8 mouse cellular contexts compared by ENCODE assay signal in genomic region chr9:68888670-68889069, GRCm38 (mm10).
DNase-seq lines count a peak whose midpoint lies in the region; ATAC-seq lines count a peak whose summit lies in the region.

No protein-coding gene starts in this region.

- H3K4me3 ChIP-seq in midbrain, embryonic 15.5 days: no peak overlapping the region
- H3K4me3 ChIP-seq in midbrain, embryonic 11.5 days (ENCODE audit: low read depth, low read length): no peak overlapping the region
- no peak overlapping the region for H3K4me3 ChIP-seq in heart, embryonic 15.5 days

- 32% methylated on average over 8 of the region's 8 CpGs for WGBS in midbrain, embryonic 15.5 days
- WGBS in midbrain, embryonic 11.5 days: 69% methylated on average over 8 of the region's 8 CpGs
- 47% methylated on average over 8 of the region's 8 CpGs for WGBS in heart, embryonic 15.5 days

- peak; percentile 72 for DNase-seq in adrenal gland, postnatal 14 days
- DNase-seq in adrenal gland, adult 8-10 months: no peak
- no peak for DNase-seq in midbrain, embryonic 11.5 days (ENCODE audit: low spot score, missing footprints)
- DNase-seq in kidney, postnatal 4 days: peak; percentile 86 to 90
- DNase-seq in ovary, adult 18-20 months (ENCODE audit: low spot score): peak; percentile 28
- no peak for DNase-seq in cerebellum, adult 9-10 months

- ATAC-seq in midbrain, embryonic 15.5 days (replicated peaks): peak; percentile 50; the same call in 1 of the 2 replicates
- ATAC-seq in midbrain, embryonic 11.5 days (ENCODE audit: low FRiP score): no peak
- ATAC-seq in heart, embryonic 15.5 days (replicated peaks; ENCODE audit: insufficient number of reproducible peaks, insufficient read depth, low FRiP score, low read depth): 0 out of 2 replicates have a peak, but pooled peaks have one; percentile 31

- H3K27me3 ChIP-seq in midbrain, embryonic 15.5 days (replicated peaks): no peaks in the 10 kb centered on the region
- no peaks in the 10 kb centered on the region for H3K27me3 ChIP-seq in midbrain, embryonic 11.5 days (ENCODE audit: control insufficient read depth, insufficient read depth, low read length)
- no peaks in the 10 kb centered on the region for H3K27me3 ChIP-seq in heart, embryonic 15.5 days

- H3K4me1 ChIP-seq in midbrain, embryonic 15.5 days: no peaks in the 10 kb centered on the region; the same call in 1 of the 2 replicates
- H3K4me1 ChIP-seq in midbrain, embryonic 11.5 days (ENCODE audit: control insufficient read depth, insufficient read depth, low read length): no peaks in the 10 kb centered on the region
- peaks cover 9% of the 10 kb centered on the region for H3K4me1 ChIP-seq in heart, embryonic 15.5 days (replicated peaks)

- H3K9me3 ChIP-seq in midbrain, embryonic 15.5 days: no peaks in the 10 kb centered on the region
- no peaks in the 10 kb centered on the region for H3K9me3 ChIP-seq in midbrain, embryonic 11.5 days (ENCODE audit: control insufficient read depth, low read length)
- H3K9me3 ChIP-seq in heart, embryonic 15.5 days (replicated peaks): no peaks in the 10 kb centered on the region

- H3K4me2 ChIP-seq in midbrain, embryonic 15.5 days: no peak overlapping the region
- H3K4me2 ChIP-seq in midbrain, embryonic 11.5 days: no peak overlapping the region
- no peak overlapping the region for H3K4me2 ChIP-seq in heart, embryonic 15.5 days

- no peaks in the 10 kb centered on the region for H3K36me3 ChIP-seq in midbrain, embryonic 15.5 days (replicated peaks)
- no peaks in the 10 kb centered on the region for H3K36me3 ChIP-seq in midbrain, embryonic 11.5 days (ENCODE audit: control insufficient read depth, insufficient read depth, low read length)
- H3K36me3 ChIP-seq in heart, embryonic 15.5 days: no peaks in the 10 kb centered on the region

- H3K9ac ChIP-seq in midbrain, embryonic 15.5 days: no peak overlapping the region
- no peak overlapping the region for H3K9ac ChIP-seq in midbrain, embryonic 11.5 days (ENCODE audit: low read length)
- H3K9ac ChIP-seq in heart, embryonic 15.5 days: no peak overlapping the region

- H3K27ac ChIP-seq in midbrain, embryonic 15.5 days: no peak overlapping the region
- H3K27ac ChIP-seq in midbrain, embryonic 11.5 days (ENCODE audit: low read depth, low read length): no peak overlapping the region
- no peak overlapping the region for H3K27ac ChIP-seq in heart, embryonic 15.5 days

Comparison
In these comparisons a context has a peak if more than half of its experiments do, and no peak if none do; other contexts are left out.
1. DNase-seq: peak in adrenal gland, postnatal 14 days (single experiment), kidney, postnatal 4 days (2 of 2) and ovary, adult 18-20 months (single experiment); none in adrenal gland, adult 8-10 months (single experiment), midbrain, embryonic 11.5 days (single experiment) and cerebellum, adult 9-10 months (single experiment).